Mouse (Mus musculus): ENCODE measurements around the gene Mpi. TPM values are rescaled to one million over a fixed set of nuclear protein-coding genes. Genes with fewer than 3 reads are reported as not detected.
A peak's percentile ranks its signal among the peaks of the same experiment; 100 is the strongest.

Gene Mpi
- total and polyA plus RNA-seq, 2 experiments = 8.9 to 14.5 TPM

DNA sequence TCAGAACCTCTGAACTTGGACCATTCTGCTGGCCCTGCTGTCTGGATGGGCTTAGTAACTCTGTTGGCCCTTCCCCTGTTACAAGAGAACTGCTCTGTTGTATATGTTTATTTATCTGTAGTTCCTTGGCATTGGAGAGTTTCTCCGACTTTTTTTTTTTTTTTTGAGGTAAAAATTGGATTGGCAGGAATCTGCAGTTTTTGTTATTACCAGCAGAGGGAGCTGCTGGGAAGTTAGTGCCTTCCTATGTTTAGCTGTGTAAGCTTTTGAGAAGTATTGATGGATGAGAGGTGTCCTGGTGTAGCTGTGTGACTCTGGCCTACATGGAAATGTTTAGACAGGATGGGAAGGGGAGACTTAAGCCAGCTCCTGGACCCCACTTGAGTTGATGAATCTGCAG is 11.3 kb downstream of the Mpi start:
- DNase-seq (ENCODE audit: extremely low read depth, low read depth, low spot score) = peak; percentile 42
- Histone ChIP-seq H3K4me1 (ENCODE audit: control insufficient read depth, insufficient read depth, low read length) (peaks cover 2% of the 10 kb centered on the region; the same call in 1 of the 2 replicates), H3K36me3 (ENCODE audit: control insufficient read depth, insufficient read depth, low read length) (peaks cover 6% of the 10 kb centered on the region; the same call in 1 of the 2 replicates), H3K79me2 (ENCODE audit: control insufficient read depth, insufficient read depth, low read length) (no peaks in the 10 kb centered on the region), H3K9ac (ENCODE audit: low read depth, low read length) (no peak overlapping the region), H3K27me3 (ENCODE audit: control insufficient read depth, insufficient read depth, low read length) (no peaks in the 10 kb centered on the region), H3K27ac (replicated peaks; ENCODE audit: insufficient read depth, low read depth, low read length) (no peak overlapping the region), H3K4me3 (ENCODE audit: insufficient read depth, low read depth, low read length) (no peak overlapping the region)
- TF ChIP-seq CTCF (IDR thresholded peaks at IDR 0.05; ENCODE audit: low read depth, low read length) (no peak), POLR2A (IDR thresholded peaks at IDR 0.05; ENCODE audit: extremely low read depth, insufficient read depth, low read length) (no peak)
- 6% methylated on average over 1 of the region's 1 CpGs for WGBS

DNA sequence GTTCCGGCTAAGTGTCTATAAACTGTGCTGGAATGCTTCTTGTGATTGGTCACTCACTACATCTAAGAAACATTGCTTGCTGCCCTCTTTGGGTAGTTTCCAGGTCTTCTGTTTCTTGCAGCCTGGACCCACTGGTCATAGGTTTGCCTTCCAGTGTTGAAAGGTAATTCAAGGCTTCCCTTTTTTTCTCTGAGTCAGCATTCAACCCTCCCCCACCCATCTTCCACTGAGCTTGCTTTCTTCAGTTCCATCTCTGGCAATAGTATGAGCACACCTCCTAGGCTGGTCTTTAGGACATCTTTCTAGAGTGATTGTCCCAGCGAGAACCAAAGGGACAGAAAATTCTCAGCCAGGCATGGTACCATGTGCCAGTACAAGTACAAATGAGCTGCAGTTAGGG is 13.0 kb downstream of the Mpi start:
- Histone ChIP-seq H3K27me3 (ENCODE audit: control insufficient read depth, insufficient read depth, low read length) (no peaks in the 10 kb centered on the region), H3K4me3 (ENCODE audit: insufficient read depth, low read depth, low read length) (no peak overlapping the region), H3K79me2 (ENCODE audit: control insufficient read depth, insufficient read depth, low read length) (no peaks in the 10 kb centered on the region), H3K4me1 (ENCODE audit: control insufficient read depth, insufficient read depth, low read length) (peaks cover 2% of the 10 kb centered on the region; the same call in 1 of the 2 replicates), H3K9ac (ENCODE audit: low read depth, low read length) (no peak overlapping the region), H3K27ac (replicated peaks; ENCODE audit: insufficient read depth, low read depth, low read length) (no peak overlapping the region), H3K36me3 (ENCODE audit: control insufficient read depth, insufficient read depth, low read length) (peaks cover 4% of the 10 kb centered on the region; the same call in 1 of the 2 replicates)
- 85% methylated on average over 2 of the region's 2 CpGs for WGBS
- no peak for DNase-seq (ENCODE audit: extremely low read depth, low read depth, low spot score)
- TF ChIP-seq POLR2A (IDR thresholded peaks at IDR 0.05; ENCODE audit: extremely low read depth, insufficient read depth, low read length) (no peak), CTCF (IDR thresholded peaks at IDR 0.05; ENCODE audit: low read depth, low read length) (no peak)

DNA sequence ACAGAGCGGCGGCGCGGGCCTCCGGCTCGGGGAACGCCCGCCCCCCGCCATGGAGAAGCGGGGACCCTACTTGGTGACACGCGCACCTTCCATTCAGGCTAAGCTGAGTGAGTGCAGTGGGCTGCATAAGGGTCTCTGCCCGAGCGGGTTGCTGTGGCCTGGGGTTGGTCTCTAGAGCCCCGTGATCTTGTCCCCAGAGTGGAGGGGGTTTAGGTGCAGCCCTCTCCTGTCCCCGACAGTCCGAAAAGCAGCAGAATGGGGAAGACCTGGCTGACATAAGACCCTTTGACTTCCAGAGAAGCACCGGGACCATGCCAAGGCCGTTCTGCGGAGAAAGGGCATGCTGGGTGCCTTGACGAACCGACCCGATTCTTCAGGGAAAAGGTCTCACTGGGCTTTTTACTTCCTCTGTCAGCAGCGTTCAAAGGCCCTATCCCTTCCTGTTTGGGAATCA is 14.8 kb downstream of the Mpi start:
- peaks cover 2% of the 10 kb centered on the region; the same call in 1 of the 2 replicates for H3K4me1 ChIP-seq (ENCODE audit: control insufficient read depth, insufficient read depth, low read length)
- TF ChIP-seq POLR2A (IDR thresholded peaks at IDR 0.05; ENCODE audit: extremely low read depth, insufficient read depth, low read length) (no peak), CTCF (IDR thresholded peaks at IDR 0.05; ENCODE audit: low read depth, low read length) (no peak)
- H3K79me2 ChIP-seq (ENCODE audit: control insufficient read depth, insufficient read depth, low read length) = no peaks in the 10 kb centered on the region
- H3K36me3 ChIP-seq (ENCODE audit: control insufficient read depth, insufficient read depth, low read length) = peaks cover 16% of the 10 kb centered on the region
- peak overlapping the region; percentile 67 for H3K4me3 ChIP-seq (ENCODE audit: insufficient read depth, low read depth, low read length)
- H3K9ac ChIP-seq (ENCODE audit: low read depth, low read length) = peak overlapping the region; percentile 76
- H3K27ac ChIP-seq (replicated peaks; ENCODE audit: insufficient read depth, low read depth, low read length) = peak overlapping the region; percentile 43
- WGBS = under 1% methylated on average over 24 of the region's 24 CpGs
- H3K27me3 ChIP-seq (ENCODE audit: control insufficient read depth, insufficient read depth, low read length) = no peaks in the 10 kb centered on the region
- peak; percentile 29 for DNase-seq (ENCODE audit: extremely low read depth, low read depth, low spot score)

DNA sequence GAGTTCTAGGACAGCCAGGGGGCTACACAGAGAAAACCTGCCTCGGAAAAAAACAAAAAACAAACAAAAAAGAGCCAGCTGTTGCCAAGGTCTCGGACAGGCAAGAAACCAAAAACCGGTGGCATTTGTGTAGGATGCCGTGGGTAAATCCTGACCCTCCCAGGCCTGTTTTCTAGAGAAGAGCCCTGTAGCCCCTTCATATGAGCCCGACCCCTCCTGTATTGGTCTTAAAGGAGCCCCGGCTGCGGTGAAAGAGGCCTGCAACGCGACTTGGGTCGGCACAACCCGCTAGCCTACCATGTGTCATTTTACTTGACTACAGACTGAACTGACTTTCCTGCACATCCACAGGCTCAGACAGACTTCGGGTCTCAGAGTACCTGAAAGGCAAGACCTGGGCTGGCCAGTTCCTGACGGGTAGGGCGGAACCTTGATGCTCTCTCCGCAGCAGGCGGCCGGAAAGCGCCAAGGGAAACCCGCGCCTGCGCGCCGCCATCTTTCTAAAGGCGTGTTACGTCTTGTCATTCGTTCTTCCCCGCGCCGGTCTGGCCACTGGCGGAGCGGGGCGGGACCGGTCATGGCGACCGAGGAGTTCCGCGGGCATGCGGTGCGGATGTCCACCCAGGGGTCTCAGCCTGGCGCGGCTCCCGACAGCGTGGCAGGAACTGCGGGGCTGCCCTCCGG is 15.4 kb downstream of the Mpi start, which contains the start of gene Fam219b:
Gene Fam219b, plus strand, starts transcription at position 485 of the 684 bp plus-strand sequence.
- Histone ChIP-seq H3K4me1 (ENCODE audit: control insufficient read depth, insufficient read depth, low read length) (peaks cover 2% of the 10 kb centered on the region; the same call in 1 of the 2 replicates), H3K27me3 (ENCODE audit: control insufficient read depth, insufficient read depth, low read length) (no peaks in the 10 kb centered on the region), H3K79me2 (ENCODE audit: control insufficient read depth, insufficient read depth, low read length) (no peaks in the 10 kb centered on the region), H3K36me3 (ENCODE audit: control insufficient read depth, insufficient read depth, low read length) (peaks cover 20% of the 10 kb centered on the region), H3K4me3 (ENCODE audit: insufficient read depth, low read depth, low read length) (peak within 1 kb of the TSS; percentile 67), H3K9ac (ENCODE audit: low read depth, low read length) (peak within 1 kb of the TSS; percentile 76), H3K27ac (replicated peaks; ENCODE audit: insufficient read depth, low read depth, low read length) (peak within 1 kb of the TSS; percentile 43)
- WGBS = 1% methylated on average over 45 of the region's 45 CpGs
- peak; percentile 65; the same call in 1 of the 2 replicates for TF ChIP-seq POLR2A (IDR thresholded peaks at IDR 0.05; ENCODE audit: extremely low read depth, insufficient read depth, low read length)
- TF ChIP-seq CTCF (IDR thresholded peaks at IDR 0.05; ENCODE audit: low read depth, low read length) = no peak
- DNase-seq (ENCODE audit: extremely low read depth, low read depth, low spot score) = peak; percentile 71

DNA sequence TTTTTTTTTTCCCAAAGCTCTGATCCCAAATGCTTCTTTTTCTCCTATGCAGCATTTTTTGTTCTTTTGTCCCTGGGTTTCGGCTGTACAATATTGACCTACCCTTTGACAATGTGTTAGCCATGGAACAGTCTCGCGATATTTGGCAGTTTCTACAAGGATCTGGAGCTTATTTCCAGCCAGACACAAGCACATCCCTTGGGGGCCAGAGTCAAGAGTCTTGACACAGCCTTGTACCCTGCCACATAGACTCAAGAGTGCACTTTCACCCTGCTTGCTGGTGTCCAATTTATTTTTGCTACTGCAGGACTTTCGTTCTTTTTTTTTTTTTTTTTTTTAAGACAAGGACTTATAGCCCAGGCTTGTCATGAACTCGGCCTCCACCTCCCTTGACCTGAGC is 16.2 kb downstream of the Mpi start:
- Histone ChIP-seq H3K9ac (ENCODE audit: low read depth, low read length) (no peak overlapping the region), H3K4me3 (ENCODE audit: insufficient read depth, low read depth, low read length) (no peak overlapping the region), H3K36me3 (ENCODE audit: control insufficient read depth, insufficient read depth, low read length) (peaks cover 28% of the 10 kb centered on the region), H3K27ac (replicated peaks; ENCODE audit: insufficient read depth, low read depth, low read length) (no peak overlapping the region), H3K79me2 (ENCODE audit: control insufficient read depth, insufficient read depth, low read length) (no peaks in the 10 kb centered on the region), H3K4me1 (ENCODE audit: control insufficient read depth, insufficient read depth, low read length) (peaks cover 4% of the 10 kb centered on the region; the same call in 1 of the 2 replicates), H3K27me3 (ENCODE audit: control insufficient read depth, insufficient read depth, low read length) (no peaks in the 10 kb centered on the region)
- DNase-seq (ENCODE audit: extremely low read depth, low read depth, low spot score) = no peak
- TF ChIP-seq CTCF (IDR thresholded peaks at IDR 0.05; ENCODE audit: low read depth, low read length) (no peak), POLR2A (IDR thresholded peaks at IDR 0.05; ENCODE audit: extremely low read depth, insufficient read depth, low read length) (no peak)
- 75% methylated on average over 5 of the region's 5 CpGs for WGBS

DNA sequence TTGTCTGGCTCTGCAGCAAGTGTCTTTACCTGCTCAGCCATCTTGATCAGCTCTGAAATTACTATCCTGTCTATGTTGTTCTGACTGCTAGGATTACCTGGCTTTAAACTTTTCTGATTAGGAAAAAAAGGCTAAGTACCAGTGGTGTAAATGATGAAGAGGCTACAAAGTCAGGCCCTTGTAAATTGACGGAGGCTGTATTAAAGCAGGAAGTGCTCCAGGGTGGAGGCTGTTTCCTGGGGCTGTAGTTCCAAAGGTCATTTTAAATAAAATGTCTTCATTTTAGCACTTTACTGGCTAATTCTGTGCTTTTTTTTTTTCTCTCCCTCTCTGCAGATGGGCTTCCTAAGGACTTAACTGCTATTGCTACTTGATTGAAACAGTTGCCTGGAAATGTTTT is 20.6 kb downstream of the Mpi start:
- Histone ChIP-seq H3K79me2 (ENCODE audit: control insufficient read depth, insufficient read depth, low read length) (peaks cover 2% of the 10 kb centered on the region; the same call in 1 of the 2 replicates), H3K4me3 (ENCODE audit: insufficient read depth, low read depth, low read length) (no peak overlapping the region), H3K4me1 (ENCODE audit: control insufficient read depth, insufficient read depth, low read length) (peaks cover 4% of the 10 kb centered on the region; the same call in 1 of the 2 replicates), H3K36me3 (ENCODE audit: control insufficient read depth, insufficient read depth, low read length) (peaks cover 53% of the 10 kb centered on the region), H3K27me3 (ENCODE audit: control insufficient read depth, insufficient read depth, low read length) (no peaks in the 10 kb centered on the region), H3K27ac (replicated peaks; ENCODE audit: insufficient read depth, low read depth, low read length) (no peak overlapping the region), H3K9ac (ENCODE audit: low read depth, low read length) (no peak overlapping the region)
- DNase-seq (ENCODE audit: extremely low read depth, low read depth, low spot score) = no peak
- 49% methylated on average over 1 of the region's 1 CpGs for WGBS
- TF ChIP-seq CTCF (IDR thresholded peaks at IDR 0.05; ENCODE audit: low read depth, low read length) (no peak), POLR2A (IDR thresholded peaks at IDR 0.05; ENCODE audit: extremely low read depth, insufficient read depth, low read length) (no peak)

Measured in liver, adult 2 months (tissue).